Mouse (Mus musculus) G1E (cell line): Measurements from ENCODE around the gene Fcor. TPM values are rescaled to one million over a fixed set of nuclear protein-coding genes. Genes with fewer than 3 reads are reported as not detected.

Source experiments
- ATAC-seq: 2 replicates; pipeline ENCODE4 v1.8.0; 2016; ENCODE audit warnings: mild to moderate bottlenecking; ENCODE audit not compliant: insufficient number of reproducible peaks, poor library complexity, low FRiP score, severe bottlenecking; ENCODE audit errors: extremely low read depth
- DNase-seq: peaks from one replicate; pipeline ENCODE4 v3.0.0; 2012; ENCODE audit warnings: low spot score
- H3K27me3 ChIP-seq: 2 replicates; pipeline ENCODE4 v1.6.1; 2012; ENCODE audit warnings: mild to moderate bottlenecking, low read length, inconsistent platforms; ENCODE audit not compliant: insufficient read depth
- H3K36me3 ChIP-seq: replicated peaks from 2 replicates; pipeline ENCODE3; 2012; ENCODE audit warnings: mild to moderate bottlenecking, inconsistent platforms
- H3K4me1 ChIP-seq: 2 replicates; pipeline ENCODE4 v1.6.1; 2012; ENCODE audit warnings: low read depth, low read length, inconsistent platforms, mixed read lengths; ENCODE audit not compliant: insufficient read depth
- H3K4me3 ChIP-seq: 2 replicates; pipeline ENCODE4 v1.5.1; 2012; ENCODE audit warnings: low read depth, mild to moderate bottlenecking, inconsistent platforms, low read length, moderate library complexity, mixed read lengths
- H3K9me3 ChIP-seq: replicated peaks from 2 replicates; pipeline ENCODE4 v1.6.1; 2012; ENCODE audit warnings: inconsistent platforms
- CTCF ChIP-seq: IDR thresholded peaks from 2 replicates; pipeline ENCODE4 v1.5.1; 2012; ENCODE audit warnings: low read depth, low read length, inconsistent platforms, mixed read lengths
- GATA1 ChIP-seq: IDR thresholded peaks from 2 replicates; pipeline ENCODE4 v1.6.1; 2012; ENCODE audit warnings: borderline replicate concordance, low read length, inconsistent platforms, mixed read lengths
- GATA2 ChIP-seq: IDR thresholded peaks from 2 replicates; pipeline ENCODE4 v1.6.1; 2012; ENCODE audit warnings: low read depth, low read length, inconsistent platforms, borderline replicate concordance
- POLR2AphosphoS5 ChIP-seq: IDR thresholded peaks from 2 replicates; pipeline ENCODE4 v1.6.1; 2012; ENCODE audit warnings: low read depth, low read length, inconsistent platforms; ENCODE audit not compliant: insufficient replicate concordance
- TAL1 ChIP-seq: conservative IDR thresholded peaks from 2 replicates; pipeline ENCODE4 v1.6.1; 2012; ENCODE audit warnings: low read depth, low read length, inconsistent platforms, mixed read lengths
- polyA plus RNA-seq: library from polyadenylated mRNA; stranded (reverse); fragments of >175 nt; gene quantifications from 2 replicates; pipeline ENCODE4 v1.2.3, GENCODE M21; 2012
- total RNA-seq, 2 experiments: library from RNA; stranded (forward) in 1 of 2; stranded (reverse) in 1 of 2; fragments of 200-1000 nt in 1 of 2; fragments of >200 nt in 1 of 2; fragmentation: Nextera tagmentation in 1 of 2; gene quantifications; 2 replicates each; pipeline ENCODE4 v1.2.3; 2014 to 2017

Gene Fcor
- total and polyA plus RNA-seq, 3 experiments = not detected

GRCm38 (mm10) chr8:3685422-3685821 lies 13.3 kb upstream of the Fcor start:
- ATAC-seq (no peak), DNase-seq (no peak)
- Histone ChIP-seq H3K36me3 (peaks cover 33% of the 10 kb centered on the region), H3K27me3 (peaks cover 8% of the 10 kb centered on the region; the same call in 1 of the 2 replicates), H3K9me3 (no peaks in the 10 kb centered on the region), H3K4me3 (no peak overlapping the region), H3K4me1 (no peaks in the 10 kb centered on the region)
- TF ChIP-seq GATA2 = no peak
- TF ChIP-seq TAL1 = no peak
- no peak for TF ChIP-seq GATA1
- no peak for TF ChIP-seq POLR2AphosphoS5
- no peak for TF ChIP-seq CTCF

DNA sequence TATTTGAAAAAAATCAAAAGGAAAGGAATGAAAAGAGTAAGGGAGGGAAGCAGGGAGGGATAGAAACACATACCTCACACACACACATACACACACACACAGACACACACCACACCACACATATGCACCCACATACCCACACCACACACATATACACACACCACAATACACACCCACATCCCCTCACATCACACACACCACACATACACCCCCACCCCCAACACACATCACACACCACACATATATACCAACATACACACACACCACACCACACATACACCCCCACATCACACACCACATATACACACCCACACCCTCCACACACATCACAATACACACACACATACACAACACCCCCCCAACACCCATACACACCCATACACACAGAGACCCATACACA lies 12.4 kb upstream of the Fcor start:
- H3K4me3 ChIP-seq = no peak overlapping the region
- ATAC-seq (no peak), DNase-seq (no peak)
- TF ChIP-seq GATA1 (no peak), POLR2AphosphoS5 (no peak), TAL1 (no peak), CTCF (no peak), GATA2 (no peak)
- no peaks in the 10 kb centered on the region for H3K9me3 ChIP-seq
- H3K4me1 ChIP-seq = peaks cover 7% of the 10 kb centered on the region
- H3K27me3 ChIP-seq = peaks cover 4% of the 10 kb centered on the region; the same call in 1 of the 2 replicates
- H3K36me3 ChIP-seq = peaks cover 42% of the 10 kb centered on the region

DNA sequence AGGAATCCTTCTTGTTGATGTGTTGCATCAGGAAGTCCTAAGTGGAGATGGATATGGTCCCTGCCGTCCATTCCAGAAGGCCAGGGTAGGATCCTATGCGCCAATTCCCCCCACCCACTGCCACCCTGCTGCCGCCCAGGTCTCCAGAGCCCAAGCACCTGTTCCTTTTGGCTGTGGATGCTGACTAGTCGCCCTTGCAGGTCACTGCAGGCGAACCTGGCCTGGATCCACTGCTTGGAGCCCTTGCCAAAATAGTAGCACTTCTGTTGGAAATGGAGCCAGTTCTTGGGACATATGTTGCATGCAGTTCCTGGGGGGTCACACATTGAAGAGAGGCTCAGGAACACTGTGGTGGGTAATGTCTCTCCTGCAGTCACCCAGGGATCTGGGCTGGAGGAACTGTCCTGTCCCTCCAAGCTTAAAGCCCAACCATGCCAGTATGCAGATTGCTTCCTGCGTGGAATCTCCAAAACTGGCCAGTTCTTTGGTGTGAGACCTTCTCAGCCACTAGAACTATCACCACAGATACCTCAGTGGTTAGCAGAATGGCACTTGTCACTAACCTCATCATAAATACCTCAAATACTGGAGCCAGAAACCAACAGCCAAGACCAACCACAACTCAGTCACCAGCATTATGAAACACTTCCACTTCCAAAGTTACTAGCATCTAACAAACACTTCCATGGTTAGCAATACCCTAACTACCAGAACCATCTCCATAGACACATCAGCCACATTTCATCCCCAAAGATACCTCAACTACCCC lies 11.4 kb upstream of the Fcor start:
- peaks cover 51% of the 10 kb centered on the region for H3K36me3 ChIP-seq
- ATAC-seq (no peak), DNase-seq (no peak)
- H3K4me3 ChIP-seq = no peak overlapping the region
- no peaks in the 10 kb centered on the region for H3K9me3 ChIP-seq
- H3K27me3 ChIP-seq = peaks cover 4% of the 10 kb centered on the region; the same call in 1 of the 2 replicates
- H3K4me1 ChIP-seq = peaks cover 17% of the 10 kb centered on the region
- no peak for TF ChIP-seq GATA1
- no peak for TF ChIP-seq GATA2
- no peak for TF ChIP-seq POLR2AphosphoS5
- no peak for TF ChIP-seq CTCF
- TF ChIP-seq TAL1 = no peak

DNA sequence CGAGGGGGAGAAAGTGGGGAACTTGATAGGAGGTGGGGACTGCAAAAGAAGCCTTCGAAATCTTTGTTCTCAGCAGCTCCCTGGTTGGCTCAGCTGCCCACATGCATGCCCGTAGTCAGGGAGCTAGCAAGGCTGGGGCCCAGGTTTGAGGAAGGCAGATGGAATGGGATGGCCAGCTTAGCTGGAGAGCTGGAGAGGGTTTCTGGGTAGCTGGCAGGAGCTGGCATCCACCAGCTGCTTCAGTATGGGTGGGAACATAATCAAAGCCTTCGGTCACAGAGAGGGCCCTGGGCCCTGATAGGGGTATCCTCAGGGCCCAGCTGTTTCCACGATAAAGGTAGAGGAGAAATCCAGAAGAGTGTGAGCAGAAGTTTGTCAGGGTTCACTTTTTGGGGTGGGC lies 10.3 kb upstream of the Fcor start:
- DNase-seq (no peak), ATAC-seq (no peak)
- H3K4me1 ChIP-seq = peaks cover 24% of the 10 kb centered on the region
- no peaks in the 10 kb centered on the region for H3K9me3 ChIP-seq
- H3K4me3 ChIP-seq = no peak overlapping the region
- no peaks in the 10 kb centered on the region for H3K27me3 ChIP-seq
- H3K36me3 ChIP-seq = peaks cover 56% of the 10 kb centered on the region
- no peak for TF ChIP-seq TAL1
- TF ChIP-seq GATA2 = no peak
- TF ChIP-seq GATA1 = no peak
- TF ChIP-seq CTCF = no peak
- no peak for TF ChIP-seq POLR2AphosphoS5

GRCm38 (mm10) chr8:3679656-3680055 lies 7.5 kb upstream of the Fcor start:
- no peaks in the 10 kb centered on the region for H3K27me3 ChIP-seq
- H3K36me3 ChIP-seq = peaks cover 56% of the 10 kb centered on the region
- no peaks in the 10 kb centered on the region for H3K9me3 ChIP-seq
- DNase-seq (no peak), ATAC-seq (no peak)
- peaks cover 35% of the 10 kb centered on the region for H3K4me1 ChIP-seq
- no peak overlapping the region for H3K4me3 ChIP-seq
- no peak for TF ChIP-seq TAL1
- no peak for TF ChIP-seq POLR2AphosphoS5
- TF ChIP-seq GATA2 = no peak
- no peak for TF ChIP-seq GATA1
- no peak for TF ChIP-seq CTCF

- TF ChIP-seq GATA2 = no peak
- no peak for TF ChIP-seq GATA1
- TF ChIP-seq CTCF = no peak
- TF ChIP-seq TAL1 = no peak
- no peak for TF ChIP-seq POLR2AphosphoS5
- H3K27me3 ChIP-seq = no peaks in the 10 kb centered on the region
- peak overlapping the region; percentile 31; the same call in 1 of the 2 replicates for H3K4me3 ChIP-seq
These were observed 7.1 kb upstream of the Fcor start for GRCm38 (mm10) chr8:3679236-3679635.

More at GRCm38 (mm10) chr8:3679236-3679635, 7.1 kb upstream of the Fcor start:
- Histone ChIP-seq H3K36me3 (peaks cover 56% of the 10 kb centered on the region), H3K4me1 (peaks cover 38% of the 10 kb centered on the region), H3K9me3 (no peaks in the 10 kb centered on the region)
- ATAC-seq (no peak), DNase-seq (no peak)
